Comparison of ENCODE assay signal across 29 mouse cellular contexts in genomic region chr13:41379951-41380465, GRCm38 (mm10).
DNase-seq lines count a peak whose midpoint lies in the region; ATAC-seq lines count a peak whose summit lies in the region.
"Had no signal": no experiment of that assay in that cellular context is flagged by ENCODE, and none has a peak within 500 bp of the region (broad histone marks: within the 10 kb centered on the region; RNA-seq: fewer than 3 reads in every experiment).

No protein-coding gene starts in this region.

- H3K27ac ChIP-seq in liver, embryonic 11.5 days (ENCODE audit: low read depth, low read length), result no peak overlapping the region
- no peak overlapping the region for H3K27ac ChIP-seq in liver, embryonic 12.5 days
- H3K27ac ChIP-seq in embryonic facial prominence, embryonic 10.5 days (replicated peaks), result 0 out of 2 replicates have a peak overlapping the region, but pooled peaks have one; percentile 35
- H3K27ac ChIP-seq: heart, embryonic 13.5 days; hindbrain, embryonic 14.5 days; hindbrain, postnatal 0 days had no signal

- no peaks in the 10 kb centered on the region for H3K27me3 ChIP-seq in liver, embryonic 11.5 days (replicated peaks; ENCODE audit: control insufficient read depth, insufficient read depth, low read length)
- H3K27me3 ChIP-seq in liver, embryonic 12.5 days (replicated peaks), result no peaks in the 10 kb centered on the region
- H3K27me3 ChIP-seq in embryonic facial prominence, embryonic 10.5 days (replicated peaks; ENCODE audit: low read depth, poor library complexity, severe bottlenecking), result no peaks in the 10 kb centered on the region
- H3K27me3 ChIP-seq: CH12.LX, Patski had no signal

- no peak overlapping the region for H3K4me3 ChIP-seq in liver, embryonic 11.5 days (ENCODE audit: low read depth, low read length)
- no peak overlapping the region for H3K4me3 ChIP-seq in liver, embryonic 12.5 days
- H3K4me3 ChIP-seq in embryonic facial prominence, embryonic 10.5 days, result no peak overlapping the region
- H3K4me3 ChIP-seq: heart, embryonic 13.5 days had no signal

- no peaks in the 10 kb centered on the region for H3K36me3 ChIP-seq in liver, embryonic 11.5 days (ENCODE audit: control insufficient read depth, insufficient read depth, low read length)
- no peaks in the 10 kb centered on the region for H3K36me3 ChIP-seq in liver, embryonic 12.5 days
- H3K36me3 ChIP-seq in embryonic facial prominence, embryonic 10.5 days (replicated peaks), result no peaks in the 10 kb centered on the region
- H3K36me3 ChIP-seq: G1E; heart, embryonic 13.5 days had no signal

- peak; percentile 7 for DNase-seq in liver, embryonic 11.5 days (ENCODE audit: low spot score)
- DNase-seq in adipocyte (ENCODE audit: low spot score), result peak; percentile 18
- DNase-seq in embryonic facial prominence, embryonic 10.5 days (ENCODE audit: low spot score), result peak; percentile 6
- no peak for DNase-seq in lung, postnatal 25 days (ENCODE audit: low spot score)
- DNase-seq: adrenal gland, adult 2 months; adrenal gland, postnatal 14 days; B cell, adult 2 months; cerebellum, adult 11-12 months; cerebellum, adult 8-10 months; cerebellum, postnatal 10 days; cerebellum, postnatal 36 days; embryo, embryonic 11 days; forebrain, postnatal 0 days; gastrocnemius, postnatal 10 days; gastrocnemius, postnatal 36 days; heart, adult 18-20 months; heart, postnatal 14 days; heart, postnatal 4 days had no signal

- no peaks in the 10 kb centered on the region for H3K9me3 ChIP-seq in liver, embryonic 11.5 days (ENCODE audit: control insufficient read depth, low read length)
- H3K9me3 ChIP-seq in liver, embryonic 12.5 days (replicated peaks), result no peaks in the 10 kb centered on the region
- no peaks in the 10 kb centered on the region for H3K9me3 ChIP-seq in embryonic facial prominence, embryonic 10.5 days
- H3K9me3 ChIP-seq: G1E; heart, embryonic 13.5 days had no signal

- no peak overlapping the region for H3K4me2 ChIP-seq in liver, embryonic 11.5 days
- H3K4me2 ChIP-seq in liver, embryonic 12.5 days, result no peak overlapping the region
- H3K4me2 ChIP-seq: heart, embryonic 13.5 days; hindbrain, embryonic 14.5 days had no signal

- no peak overlapping the region for H3K9ac ChIP-seq in liver, embryonic 11.5 days (ENCODE audit: low read depth, low read length)
- H3K9ac ChIP-seq in liver, embryonic 12.5 days, result no peak overlapping the region
- H3K9ac ChIP-seq: forebrain, postnatal 0 days; heart, embryonic 13.5 days; hindbrain, embryonic 14.5 days had no signal

- WGBS in liver, embryonic 11.5 days, result 80% methylated on average over 4 of the region's 4 CpGs
- 70% methylated on average over 4 of the region's 4 CpGs for WGBS in liver, embryonic 12.5 days (ENCODE audit: insufficient replicate concordance)
- 87% methylated on average over 4 of the region's 4 CpGs for WGBS in embryonic facial prominence, embryonic 10.5 days

- no peak for ATAC-seq in liver, embryonic 11.5 days (replicated peaks; ENCODE audit: low FRiP score)
- no peak for ATAC-seq in liver, embryonic 12.5 days
- no peak for ATAC-seq in frontal cortex, adult (ENCODE audit: low TSS enrichment)
- ATAC-seq: forebrain, embryonic 14.5 days; forebrain, postnatal 0 days; hindbrain, postnatal 0 days; inflammation-experienced regulatory T-cells, adult 6 months; intestine, embryonic 16.5 days; Patski had no signal

- H3K4me1 ChIP-seq in liver, embryonic 11.5 days (replicated peaks; ENCODE audit: control insufficient read depth, insufficient read depth, low read length), result no peaks in the 10 kb centered on the region
- H3K4me1 ChIP-seq in liver, embryonic 12.5 days, result no peaks in the 10 kb centered on the region
- H3K4me1 ChIP-seq in embryonic facial prominence, embryonic 10.5 days, result peaks cover 21% of the 10 kb centered on the region
- H3K4me1 ChIP-seq: heart, embryonic 13.5 days had no signal
